Mouse (Mus musculus) hematopoietic stem cell, adult 5-6 weeks (primary cell): ENCODE data around the gene Gm49027. TPM values are rescaled to one million over a fixed set of nuclear protein-coding genes. Genes with fewer than 3 reads are reported as not detected.
A peak's percentile ranks its signal among the peaks of the same experiment; 100 is the strongest.

ENCODE experiments used
- ATAC-seq, 2 experiments: fragments of 125-278 bp in 1 of 2; replicated peaks in 1 of 2; 2 replicates each; pipeline ENCODE4 v1.8.0; 2016 to 2017; ENCODE audit warnings: inconsistent platforms in 2 of 2, mild to moderate bottlenecking in 2 of 2, moderate number of reproducible peaks in 2 of 2, low read depth in 1 of 2, moderate TSS enrichment in 1 of 2; ENCODE audit not compliant: low FRiP score in 2 of 2, poor library complexity in 2 of 2, severe bottlenecking in 2 of 2, insufficient read depth in 1 of 2, low TSS enrichment in 1 of 2
- total RNA-seq: library from RNA; stranded (forward); fragments of 172-1452, 232-1000 nt; gene quantifications from 2 replicates; pipeline ENCODE4 v1.2.3, GENCODE M21; 2017

The Gm49027 gene
- total RNA-seq: not detected in 2 replicates

DNA sequence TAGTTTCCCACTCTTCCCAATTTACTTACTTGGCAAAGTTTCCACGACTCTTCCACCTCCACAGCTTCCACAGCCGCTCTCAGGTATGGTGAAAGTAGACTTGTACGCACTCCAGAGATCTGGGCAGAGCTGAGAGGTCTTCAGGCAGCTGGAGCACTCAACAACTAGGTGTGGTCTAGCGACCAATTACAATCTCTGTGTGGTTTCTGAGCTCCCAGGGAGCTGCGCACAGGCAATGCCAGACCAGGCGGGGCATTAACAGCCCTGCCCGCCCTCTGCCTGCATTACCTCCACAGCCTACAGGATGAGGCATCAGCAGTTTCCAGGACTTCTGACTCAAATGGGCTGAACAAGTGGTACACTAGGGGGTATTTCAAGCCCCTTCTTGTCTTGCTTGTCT is at the start of gene Gm49027:
Gm49027 (minus strand) TSS at position 208 of the 400 bp plus-strand sequence.
- no peak for ATAC-seq

DNA sequence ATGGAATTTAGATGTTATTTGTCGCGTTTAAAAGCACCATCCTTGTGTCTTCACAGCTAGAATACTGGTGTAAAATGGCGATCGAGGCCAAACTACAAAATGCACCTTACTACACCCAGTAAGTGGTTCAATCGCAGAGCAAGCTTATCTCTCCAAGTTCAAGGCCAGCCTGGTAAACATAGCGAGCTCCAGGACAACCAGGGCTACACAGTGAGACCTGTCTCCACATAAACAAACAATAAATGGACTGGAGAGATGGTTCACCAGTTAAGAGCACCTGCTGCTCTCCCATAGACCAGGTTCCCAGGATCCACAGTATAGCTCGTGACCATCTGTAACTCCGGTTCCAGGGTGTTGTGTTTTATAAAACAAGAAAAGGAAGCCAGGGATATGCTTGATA is 48.1 kb upstream of the Gm49027 start:
- no peak for ATAC-seq

DNA sequence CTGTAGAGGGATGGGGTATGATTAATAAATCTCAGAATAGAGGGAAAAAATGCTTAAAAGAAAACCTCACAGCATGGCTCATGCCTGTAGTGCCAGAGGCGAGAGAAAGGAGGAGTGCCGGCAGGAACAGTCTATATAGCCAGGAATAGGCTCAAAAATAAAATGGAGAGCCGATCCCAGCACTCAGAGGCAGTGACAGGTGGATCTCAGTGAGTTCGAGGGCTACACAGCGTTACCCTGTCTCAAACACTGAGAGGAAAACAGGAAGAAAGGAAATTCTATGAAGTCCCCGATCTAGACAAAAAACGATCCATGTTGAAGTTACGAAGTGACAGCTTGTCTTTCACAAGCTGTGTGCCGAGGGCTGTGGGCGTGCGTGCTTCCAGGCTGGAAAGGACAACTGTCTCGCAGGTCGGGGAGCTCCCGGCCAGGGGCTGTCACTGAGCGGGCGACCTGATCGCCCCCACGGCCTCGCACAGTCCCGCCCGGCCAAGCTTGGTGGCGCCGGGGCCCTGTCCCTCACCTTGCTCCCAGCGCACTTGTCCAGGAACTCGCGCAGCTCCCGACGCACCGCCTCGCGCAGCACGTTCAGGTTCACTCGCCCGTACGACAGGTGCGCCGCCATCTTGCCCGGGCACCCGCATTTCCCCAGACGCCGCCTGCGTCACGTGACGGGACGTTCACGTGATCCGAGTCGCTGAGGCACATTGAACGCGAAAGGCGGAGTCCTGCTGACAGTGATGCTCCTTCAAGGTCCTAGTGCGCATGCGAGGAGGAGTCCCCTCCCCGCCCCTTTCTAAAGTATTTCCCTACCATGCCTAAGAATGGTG is 47.3 kb upstream of the Gm49027 start, which contains the start of gene Vps33a:
Vps33a (minus strand) TSS at position 682 of the 830 bp plus-strand sequence.
- ATAC-seq: peak; percentile 93 to 97

DNA sequence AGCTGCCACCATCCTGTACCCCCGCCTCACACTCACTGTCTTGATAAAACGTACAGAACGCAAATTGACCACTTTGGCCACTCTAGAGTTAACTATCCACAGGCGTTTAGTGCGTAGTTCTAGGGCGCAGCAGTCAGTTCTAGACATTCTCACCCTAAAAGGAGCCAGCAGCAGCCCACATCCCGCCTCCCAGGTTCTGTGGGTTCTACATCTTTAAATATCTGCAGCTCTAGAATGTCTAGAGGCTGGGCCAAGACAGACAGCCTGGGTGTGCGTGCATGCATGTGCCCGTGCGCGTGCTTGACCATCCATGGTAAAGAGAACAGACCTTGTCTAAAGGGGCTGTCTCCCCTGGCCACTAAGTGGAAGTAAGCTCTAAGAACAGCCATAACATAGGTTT is 35.8 kb upstream of the Gm49027 start:
- no peak for ATAC-seq

DNA sequence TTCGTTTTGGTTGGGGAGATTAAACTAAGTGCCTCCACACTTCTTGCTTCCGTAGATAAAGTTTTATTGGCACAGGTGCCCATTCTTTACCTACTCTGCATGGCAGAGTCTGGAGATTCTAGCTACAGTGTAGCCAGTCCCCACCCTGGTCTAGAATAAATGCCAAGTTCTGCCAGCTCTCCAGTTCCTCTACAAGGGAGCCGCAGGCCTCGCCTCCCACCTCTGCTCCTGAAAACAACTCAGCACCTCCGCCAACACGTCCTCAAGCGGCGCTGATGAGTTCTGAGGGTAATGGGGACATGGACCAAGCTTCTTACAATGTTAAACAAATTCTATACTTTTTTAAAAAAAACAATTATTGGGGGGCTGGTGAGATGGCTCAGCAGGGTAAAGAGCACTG is 34.3 kb upstream of the Gm49027 start:
- ATAC-seq: no peak

DNA sequence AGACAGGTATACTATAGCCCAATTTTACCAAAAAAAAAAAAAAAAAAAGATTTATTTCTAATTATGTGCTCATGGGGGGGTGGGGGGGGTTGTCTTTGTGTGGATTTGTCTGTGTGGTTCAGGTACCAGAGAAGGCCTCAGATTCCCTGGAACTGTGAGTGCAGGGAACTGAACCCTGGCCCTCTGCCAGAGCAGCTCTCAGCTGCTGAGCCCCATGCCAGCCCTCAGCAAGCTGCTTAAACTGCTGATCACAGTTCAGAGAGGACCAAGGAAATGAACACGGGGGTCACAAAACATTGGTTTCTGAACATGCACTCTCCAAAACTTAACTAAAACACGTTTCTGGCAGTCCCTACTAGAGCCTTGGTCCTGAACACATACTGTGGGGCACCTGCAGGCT is 31.2 kb upstream of the Gm49027 start:
- ATAC-seq: no peak

DNA sequence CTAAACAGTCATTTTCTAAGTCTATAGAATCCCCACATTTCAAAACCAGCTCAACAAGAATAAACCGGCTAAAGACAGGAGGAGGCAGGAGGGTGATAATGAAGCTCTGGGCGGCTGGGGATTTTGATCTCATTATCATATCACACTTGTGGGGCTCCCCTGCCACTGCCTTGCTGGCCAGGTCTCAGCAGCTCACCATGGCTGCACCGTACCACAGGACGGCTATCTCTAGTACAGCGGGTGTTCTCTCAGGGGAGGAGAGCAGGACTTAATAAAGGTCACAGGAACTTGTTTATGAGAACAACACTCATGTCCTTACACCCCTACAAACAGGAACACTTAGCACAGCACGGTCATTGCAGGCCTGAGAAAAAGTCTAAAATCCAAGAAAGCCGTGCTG is 30.4 kb upstream of the Gm49027 start:
- ATAC-seq: no peak; a peak in 1 of 4 replicates

DNA sequence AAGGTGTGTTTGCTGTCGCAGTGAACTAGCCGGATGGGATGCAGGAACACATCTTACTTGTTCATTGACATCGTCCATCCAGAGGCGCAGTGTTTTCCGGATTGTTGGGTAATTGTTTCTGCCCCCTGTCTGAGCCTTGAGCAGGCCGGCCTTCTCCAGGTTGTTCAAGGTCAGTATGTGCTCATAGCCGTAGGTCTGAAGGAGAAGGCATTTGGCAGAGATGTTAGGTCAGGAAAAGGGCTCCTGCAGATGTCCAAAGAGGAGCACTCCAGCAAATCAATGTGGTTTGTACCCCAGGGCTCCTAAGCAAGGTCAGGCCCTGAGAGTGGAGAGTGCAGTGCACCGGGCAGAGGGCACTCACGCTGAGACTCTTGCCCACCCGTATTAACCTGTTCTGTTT is 8.5 kb upstream of the Gm49027 start:
- ATAC-seq: no peak

DNA sequence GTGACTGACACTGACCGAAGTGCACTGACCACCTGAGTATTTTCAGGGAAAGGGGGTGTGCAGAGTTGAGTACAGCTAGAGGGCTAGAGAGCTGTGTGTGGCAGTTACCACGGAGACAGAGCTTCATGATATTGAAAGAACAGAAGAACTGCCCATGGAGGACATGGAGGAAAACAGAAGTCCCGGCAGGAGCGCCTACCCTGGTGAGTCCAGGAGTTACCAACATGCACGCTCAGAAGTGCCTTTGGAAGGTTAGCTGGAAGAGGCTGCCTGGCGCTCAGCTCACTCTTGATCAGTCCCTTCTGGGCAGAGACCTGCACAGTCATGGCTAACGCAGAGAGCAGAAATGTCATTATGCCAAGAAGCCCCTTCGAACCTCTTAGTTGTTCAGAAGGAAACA is 4.8 kb upstream of the Gm49027 start:
- ATAC-seq: no peak

DNA sequence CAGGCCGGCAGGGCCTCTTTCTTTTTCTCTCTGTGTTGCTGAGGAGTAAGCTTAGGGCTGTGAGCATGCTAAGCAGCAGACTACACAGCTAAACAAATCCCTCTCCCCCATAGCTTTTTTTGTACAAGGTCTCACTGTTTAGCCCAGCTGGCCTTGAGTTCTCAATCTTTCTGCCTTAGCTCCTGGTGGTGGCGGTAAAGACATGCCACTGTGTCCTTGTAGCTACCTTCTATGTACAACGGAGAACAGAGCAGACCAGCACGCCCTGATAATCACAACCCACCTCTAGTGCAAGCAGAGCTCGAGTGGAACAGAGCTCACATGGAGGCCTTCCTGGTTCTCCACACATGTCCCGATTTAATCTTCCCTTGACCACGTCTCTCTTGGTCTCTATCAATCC is 3.4 kb upstream of the Gm49027 start:
- ATAC-seq: no peak

DNA sequence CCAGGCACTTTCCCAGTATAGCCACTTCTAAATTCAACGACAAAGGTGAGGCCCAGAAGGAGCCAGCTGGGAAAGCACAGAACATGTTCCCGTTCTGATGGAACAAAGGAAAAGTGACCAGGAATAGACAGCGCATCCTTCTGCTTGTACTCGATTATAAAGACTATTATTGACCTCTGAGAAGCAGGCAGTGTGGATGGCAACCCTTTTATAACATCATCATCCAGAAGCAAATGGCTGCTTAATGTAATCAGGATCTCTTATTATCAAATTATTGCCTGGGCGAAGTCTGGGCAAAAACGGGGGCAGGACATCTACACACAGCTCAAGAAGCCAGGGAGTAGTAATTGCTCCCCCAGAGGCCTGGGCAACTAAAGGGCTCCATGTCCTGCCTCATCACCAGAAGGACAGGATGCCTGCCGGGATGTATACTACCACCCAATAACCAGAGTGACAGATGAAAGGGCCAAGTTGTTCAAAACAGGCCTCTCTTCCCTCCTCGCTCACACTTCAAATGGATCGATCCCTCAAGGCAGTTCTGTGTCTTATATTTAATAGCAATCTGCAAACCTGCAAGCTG is 718 bp upstream of the Gm49027 start:
- ATAC-seq: no peak

DNA sequence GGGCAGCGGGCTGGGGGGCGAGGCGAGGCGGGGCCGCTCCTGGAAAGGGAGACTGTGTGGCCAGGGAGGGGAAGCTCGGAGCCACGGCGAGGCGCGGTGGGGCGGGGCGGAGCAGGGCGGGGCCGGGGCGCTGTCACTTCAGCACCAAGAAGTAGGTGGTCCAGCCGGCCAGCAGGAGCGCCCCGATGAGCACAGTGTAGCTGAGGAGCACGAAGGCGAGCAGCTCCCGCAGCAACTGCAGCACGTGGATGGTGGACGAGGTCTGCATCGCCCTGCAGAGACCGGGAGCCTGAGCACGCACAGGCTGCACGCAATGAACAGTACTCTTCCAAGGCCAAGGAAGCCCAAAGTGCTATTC is 916 bp downstream of the Gm49027 start:
- peak; percentile 57 to 78 for ATAC-seq

DNA sequence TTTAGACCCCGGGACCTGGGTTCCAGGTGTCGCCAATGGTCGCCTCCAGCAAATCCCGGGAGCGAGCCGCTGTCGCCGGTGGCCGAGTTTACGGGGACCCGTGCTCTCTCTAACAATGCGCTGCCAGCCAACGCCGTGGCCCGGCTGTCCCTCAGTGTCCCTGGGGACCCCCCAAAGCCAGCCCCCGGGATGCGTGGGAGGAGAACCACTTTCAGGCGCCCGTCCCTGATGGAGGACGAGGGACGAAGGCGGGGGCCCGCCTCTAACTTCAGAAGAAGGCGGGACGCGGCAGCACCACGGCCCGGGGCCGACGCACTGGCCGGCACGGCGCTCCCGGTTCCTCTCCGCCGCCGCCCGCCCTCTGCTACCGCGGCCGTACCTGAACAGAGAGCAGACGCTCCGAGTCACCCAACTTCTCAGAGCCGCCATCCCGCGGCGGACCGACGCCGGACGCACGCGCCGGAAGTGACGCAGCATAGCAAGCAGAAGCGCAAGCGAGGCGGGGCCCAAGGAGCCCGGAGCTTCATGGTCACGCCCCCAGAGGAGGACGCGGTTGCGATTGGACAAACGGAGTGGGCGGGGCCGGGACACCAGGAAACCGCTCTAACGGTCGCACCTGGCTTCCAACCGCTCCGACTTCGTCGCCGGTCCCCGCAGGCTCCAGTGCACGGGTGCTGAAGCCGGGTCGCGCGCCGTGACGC is 1.4 kb downstream of the Gm49027 start, which contains the start of gene Diablo:
Diablo (minus strand) TSS at position 485 of the 701 bp plus-strand sequence.
- ATAC-seq: peak; percentile 93 to 95

DNA sequence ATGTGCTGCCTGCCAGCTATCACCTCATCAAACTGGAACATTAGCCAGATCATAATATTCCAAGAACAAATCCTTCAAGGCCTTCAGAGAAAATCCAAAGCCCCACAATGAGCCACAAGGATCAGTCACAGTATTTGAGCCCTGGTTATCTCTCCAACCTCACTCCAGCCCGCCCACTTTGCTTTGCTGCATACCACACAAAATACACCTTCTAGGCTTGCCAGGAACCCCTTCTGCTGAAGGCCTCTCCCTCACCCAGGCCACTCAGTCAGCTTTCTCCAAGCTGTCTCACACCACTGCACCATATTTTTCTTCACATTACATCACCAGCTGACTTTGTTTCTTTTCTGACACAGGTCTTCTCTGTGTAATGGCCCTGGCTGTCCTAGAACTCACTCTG is 3.1 kb downstream of the Gm49027 start:
- ATAC-seq: no peak

DNA sequence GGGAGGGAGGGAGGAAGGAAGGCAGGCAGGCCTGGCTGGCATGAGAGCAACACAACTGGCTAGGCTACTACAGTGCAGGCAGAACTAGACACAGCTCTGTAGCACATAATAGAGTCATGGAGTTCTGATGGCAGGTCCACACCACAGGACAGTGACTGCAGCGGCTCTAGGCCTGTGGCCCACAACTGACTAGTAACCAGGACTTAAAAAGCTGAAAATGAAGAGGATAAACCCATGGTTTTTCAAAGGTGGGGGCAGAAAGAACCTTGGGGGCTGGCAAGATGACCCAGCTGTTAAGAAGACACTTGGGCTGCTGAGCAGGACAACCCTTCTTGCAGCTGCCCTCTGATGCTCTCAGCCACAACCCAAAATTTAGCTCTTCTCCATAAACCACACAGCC is 3.7 kb downstream of the Gm49027 start:
- ATAC-seq: no peak

DNA sequence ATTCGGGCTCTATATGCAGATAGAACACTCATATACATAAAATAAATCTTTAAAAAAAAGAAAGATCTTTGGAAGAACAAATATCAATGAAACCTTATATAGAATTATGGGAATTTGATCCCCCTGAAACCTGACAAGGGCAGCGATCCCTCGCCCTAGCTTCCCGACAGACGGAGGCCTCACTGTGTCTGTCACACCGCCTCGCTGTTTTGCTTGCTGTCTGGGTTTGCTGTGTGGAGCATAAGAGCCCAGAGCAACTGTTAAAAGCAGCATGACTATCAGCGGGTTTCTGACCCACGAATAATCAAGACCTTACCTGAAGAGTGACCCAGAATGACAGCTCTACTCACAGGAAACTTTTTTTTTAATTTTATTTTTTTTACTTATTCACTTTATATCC is 4.6 kb downstream of the Gm49027 start:
- ATAC-seq: no peak

DNA sequence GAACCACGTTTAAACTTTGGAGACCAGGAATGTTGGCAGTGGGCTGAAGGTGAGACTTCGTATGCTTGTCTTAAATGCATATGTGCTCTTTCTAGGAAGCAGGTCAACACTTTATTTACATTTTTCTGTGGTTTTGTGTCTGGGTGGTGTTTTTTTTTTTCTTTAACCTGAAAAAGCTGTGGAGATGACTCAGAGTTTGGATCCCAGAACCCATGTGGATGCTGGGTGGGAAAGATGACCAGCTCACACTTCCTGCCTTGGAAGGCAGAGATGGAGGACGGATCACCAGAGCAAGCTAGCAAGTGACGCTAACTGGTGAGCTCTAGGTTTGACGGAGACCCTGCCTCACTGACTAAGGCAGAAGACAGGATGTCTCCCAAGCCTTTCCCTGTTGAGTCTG is 10.4 kb downstream of the Gm49027 start:
- ATAC-seq: no peak

DNA sequence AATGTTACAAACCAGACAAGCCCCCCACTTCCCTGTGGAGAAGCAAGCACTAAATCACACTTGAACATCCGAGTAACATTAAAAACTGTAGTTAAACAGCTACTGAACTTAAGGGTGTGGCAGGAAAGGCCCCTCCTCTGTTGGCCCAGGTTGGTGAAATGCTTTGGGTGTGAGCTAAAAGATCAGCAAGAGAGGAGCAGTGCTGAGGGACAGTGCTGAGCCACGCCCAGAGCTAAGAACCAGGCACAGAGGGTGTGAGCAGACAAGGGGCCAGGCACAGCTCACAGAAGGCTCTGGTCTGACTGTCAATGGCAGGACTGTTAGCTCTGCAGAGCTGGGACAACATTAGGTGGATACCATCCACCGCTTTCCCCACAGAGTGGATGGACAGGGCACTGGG is 13.2 kb downstream of the Gm49027 start:
- ATAC-seq: no peak
